Mouse (Mus musculus) testis, adult 2 months (tissue): ENCODE measurements at regions not wholly inside any gene's neighbourhood (a gene's known extent, or its start where the extent isn't known, plus 50 kb on each side); places are given as distances from the start of the nearest gene placed in this dataset.

ENCODE experiments used
- H3K27ac ChIP-seq: fragments of 200-500 bp; 2 replicates; pipeline ENCODE4 v1.5.1; 2012; ENCODE audit warnings: low read depth, low read length; ENCODE audit not compliant: control insufficient read depth, insufficient read depth
- H3K27me3 ChIP-seq: fragments of 200-500 bp; 2 replicates; pipeline ENCODE4 v1.6.1; 2012; ENCODE audit warnings: mild to moderate bottlenecking, low read length, moderate library complexity; ENCODE audit not compliant: control insufficient read depth, insufficient read depth
- H3K36me3 ChIP-seq: fragments of 200-500 bp; 2 replicates; pipeline ENCODE4 v1.6.1; 2012; ENCODE audit warnings: mild to moderate bottlenecking, low read length; ENCODE audit not compliant: control insufficient read depth, insufficient read depth
- H3K4me1 ChIP-seq: fragments of 200-500 bp; 2 replicates; pipeline ENCODE4 v1.6.1; 2012; ENCODE audit warnings: low read length; ENCODE audit not compliant: control insufficient read depth, insufficient read depth
- H3K4me3 ChIP-seq: fragments of 200-500 bp; 2 replicates; pipeline ENCODE4 v1.5.1; 2012; ENCODE audit warnings: low read depth, mild to moderate bottlenecking, low read length, moderate library complexity, mixed read lengths; ENCODE audit not compliant: control insufficient read depth
- CTCF ChIP-seq: fragments of 200-500 bp; IDR thresholded peaks from 2 replicates; pipeline ENCODE4 v1.5.1; 2012; ENCODE audit warnings: low read depth, mild to moderate bottlenecking, inconsistent platforms, low read length, moderate library complexity; ENCODE audit not compliant: control insufficient read depth, insufficient read depth, insufficient replicate concordance
- POLR2A ChIP-seq: fragments of 200-500 bp; IDR thresholded peaks from 2 replicates; pipeline ENCODE4 v1.6.1; 2012; ENCODE audit warnings: low read depth, mild to moderate bottlenecking, inconsistent platforms, low read length, moderate library complexity; ENCODE audit not compliant: control insufficient read depth

- no peaks in the 10 kb centered on the region for H3K36me3 ChIP-seq
- no peaks in the 10 kb centered on the region for H3K4me1 ChIP-seq
- H3K4me3 ChIP-seq = no peak overlapping the region
- TF ChIP-seq CTCF = no peak
- no peak for TF ChIP-seq POLR2A
- H3K27me3 ChIP-seq = no peaks in the 10 kb centered on the region
- H3K27ac ChIP-seq = no peak overlapping the region
Measured at GRCm38 (mm10) chr9:23025247-23025646, 197.6 kb upstream of the Bmper start.

DNA sequence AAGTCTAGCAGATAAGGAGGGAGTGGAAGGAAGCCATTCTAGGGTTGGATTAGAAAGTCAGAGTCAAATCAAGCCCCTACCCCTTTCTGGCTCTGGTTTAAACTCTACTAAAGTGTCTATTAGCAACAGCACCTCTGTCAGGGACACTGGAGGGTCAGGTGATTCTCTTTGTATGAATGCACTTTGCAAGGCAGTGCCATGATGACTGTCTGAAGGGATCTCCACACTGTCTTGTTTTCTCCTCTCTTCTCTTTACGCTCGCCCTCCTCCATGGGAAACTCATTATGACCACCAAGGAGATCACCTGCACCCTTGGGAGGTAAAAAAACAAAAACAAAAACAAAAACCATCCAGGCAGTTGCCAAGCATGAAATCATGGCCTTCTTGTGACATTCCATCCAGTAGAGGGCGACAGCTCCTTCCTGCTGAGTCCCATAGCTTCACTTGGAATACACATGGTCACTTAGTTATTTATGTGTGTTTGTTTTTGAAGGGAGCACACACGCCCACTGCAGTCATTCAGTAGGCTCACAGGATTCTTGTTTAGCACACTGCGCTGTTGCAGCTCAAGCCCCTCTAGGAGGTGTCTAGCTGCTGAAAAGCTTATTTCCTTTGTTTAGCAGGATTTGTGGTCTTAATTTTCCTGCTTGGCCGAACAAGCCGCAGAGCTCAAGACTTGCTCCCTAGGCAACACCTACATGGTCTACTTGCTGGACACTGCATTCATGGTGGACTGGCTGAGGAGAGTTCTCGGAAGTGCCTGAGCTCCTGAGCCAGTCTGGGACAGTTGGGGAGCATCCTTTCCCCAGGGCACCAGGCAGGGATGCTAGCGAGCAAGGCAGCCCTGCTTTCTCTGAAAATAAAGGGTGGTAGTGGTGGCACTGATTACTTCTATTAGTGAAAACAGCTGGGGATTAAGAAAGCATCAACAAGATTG, 195.2 kb upstream of the Bmper start:
- Histone ChIP-seq H3K4me3 (no peak overlapping the region), H3K27me3 (no peaks in the 10 kb centered on the region), H3K4me1 (no peaks in the 10 kb centered on the region), H3K36me3 (no peaks in the 10 kb centered on the region), H3K27ac (no peak overlapping the region)
- TF ChIP-seq POLR2A (no peak), CTCF (no peak)

DNA sequence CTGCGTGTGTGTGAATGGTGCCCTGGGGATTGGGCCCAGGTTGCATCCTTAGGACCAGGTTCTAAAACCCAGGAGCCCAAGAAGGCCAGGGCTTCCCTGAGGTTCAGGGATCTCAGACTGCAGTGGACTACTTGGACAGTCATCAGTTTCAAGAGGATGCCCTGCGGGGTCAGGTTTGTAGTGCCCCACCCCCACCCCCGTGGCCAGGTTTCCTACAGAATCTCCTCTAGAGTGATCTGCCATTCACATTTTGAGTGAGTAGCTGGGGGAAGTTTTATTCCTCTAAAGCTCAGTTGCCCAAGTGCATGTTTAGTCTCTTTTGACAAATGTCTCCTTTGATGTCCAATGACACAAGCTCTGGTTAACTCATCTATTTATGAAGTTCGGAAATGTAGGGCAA, 193.5 kb upstream of the Bmper start:
- Histone ChIP-seq H3K4me3 (no peak overlapping the region), H3K27ac (no peak overlapping the region), H3K36me3 (no peaks in the 10 kb centered on the region), H3K27me3 (no peaks in the 10 kb centered on the region), H3K4me1 (no peaks in the 10 kb centered on the region)
- TF ChIP-seq POLR2A = no peak
- no peak for TF ChIP-seq CTCF

GRCm38 (mm10) chr9:23030138-23030537, 192.7 kb upstream of the Bmper start:
- no peaks in the 10 kb centered on the region for H3K27me3 ChIP-seq
- no peak overlapping the region for H3K27ac ChIP-seq
- H3K4me3 ChIP-seq = no peak overlapping the region
- H3K36me3 ChIP-seq = no peaks in the 10 kb centered on the region
- H3K4me1 ChIP-seq = no peaks in the 10 kb centered on the region
- TF ChIP-seq CTCF = no peak
- no peak for TF ChIP-seq POLR2A

DNA sequence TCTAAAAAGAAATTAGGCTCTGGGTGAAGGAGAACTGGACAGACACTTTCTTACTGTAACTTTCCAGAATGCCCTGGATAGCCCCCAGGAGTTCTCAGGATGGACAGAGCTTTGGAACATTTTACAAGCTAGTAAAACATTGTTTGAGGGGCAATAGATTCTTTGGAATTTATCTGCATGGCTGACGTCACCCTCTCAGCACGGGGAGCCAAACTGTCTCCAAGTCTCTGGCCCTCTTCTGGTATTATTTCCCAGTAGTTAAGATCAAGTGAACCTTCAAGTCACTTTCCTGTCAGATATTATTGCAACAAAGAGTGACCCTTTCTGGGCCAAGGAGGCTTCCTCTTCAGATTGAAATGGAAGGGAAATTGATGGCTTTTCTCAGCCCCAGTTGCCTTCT, 192.3 kb upstream of the Bmper start:
- Histone ChIP-seq H3K36me3 (no peaks in the 10 kb centered on the region), H3K27ac (no peak overlapping the region), H3K27me3 (no peaks in the 10 kb centered on the region), H3K4me3 (no peak overlapping the region), H3K4me1 (no peaks in the 10 kb centered on the region)
- TF ChIP-seq POLR2A (no peak), CTCF (no peak)

DNA sequence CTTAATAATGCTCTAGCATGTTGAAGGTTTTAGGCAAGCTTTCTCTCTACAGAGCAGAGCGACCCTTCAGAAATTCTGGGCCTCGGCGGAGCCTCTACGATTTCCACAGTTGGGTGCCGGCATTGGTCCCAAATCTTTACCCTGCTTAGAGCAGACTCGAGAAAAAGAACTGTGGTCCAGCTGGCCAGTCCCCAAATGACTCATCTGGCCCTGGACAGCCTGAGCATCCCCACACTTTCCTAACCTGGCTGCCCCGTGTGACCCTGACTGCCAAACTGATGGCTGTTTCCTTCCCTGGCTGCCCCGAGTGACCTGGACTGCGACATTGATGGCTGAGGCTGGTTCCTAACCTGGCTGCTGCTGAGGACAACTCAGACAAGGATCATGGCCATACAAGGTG, 191.0 kb upstream of the Bmper start:
- H3K4me3 ChIP-seq = no peak overlapping the region
- H3K36me3 ChIP-seq = no peaks in the 10 kb centered on the region
- H3K27ac ChIP-seq = no peak overlapping the region
- peaks cover 8% of the 10 kb centered on the region for H3K4me1 ChIP-seq
- no peaks in the 10 kb centered on the region for H3K27me3 ChIP-seq
- no peak for TF ChIP-seq POLR2A
- no peak for TF ChIP-seq CTCF

DNA sequence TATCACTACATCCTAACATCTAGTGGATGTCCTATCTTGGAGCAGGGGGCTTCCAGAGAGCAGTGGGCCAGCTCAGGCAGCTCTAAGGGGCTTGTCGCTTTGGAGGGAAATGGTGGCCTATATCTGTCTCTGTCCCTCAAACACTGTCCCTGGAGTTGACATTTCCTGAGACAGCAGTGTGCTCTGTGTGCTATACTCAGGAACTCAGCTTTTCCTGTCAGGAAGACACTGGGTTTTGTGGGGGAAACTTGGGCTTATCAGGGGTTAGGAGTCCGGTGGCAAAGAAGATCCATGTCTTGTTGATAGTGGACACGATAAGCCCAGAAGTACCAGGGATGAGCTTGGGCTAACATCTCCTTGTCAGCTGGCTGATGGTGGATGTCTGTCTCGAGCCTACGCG, 187.6 kb upstream of the Bmper start:
- Histone ChIP-seq H3K4me1 (peaks cover 8% of the 10 kb centered on the region), H3K4me3 (no peak overlapping the region), H3K27me3 (no peaks in the 10 kb centered on the region), H3K36me3 (no peaks in the 10 kb centered on the region), H3K27ac (no peak overlapping the region)
- no peak for TF ChIP-seq POLR2A
- no peak for TF ChIP-seq CTCF
